Mouse (Mus musculus) retina, embryonic 14.5 days (tissue): ENCODE results near the gene Acot5.
"Not testable (repeated sequence)": the region's sequence is repeated elsewhere in the genome, so short reads cannot be mapped to it uniquely, and the experiment has no call there.

ENCODE experiments used
- DNase-seq: peaks from one replicate; pipeline ENCODE4 v3.0.0-alpha.2; 2015; ENCODE audit warnings: low spot score

Gene Acot5

GRCm38 (mm10) chr12:84062336-84062735, 6.8 kb upstream of the Acot5 start:
- DNase-seq, result no peak

- DNase-seq, result no peak
Observed at GRCm38 (mm10) chr12:84063228-84063627, 5.9 kb upstream of the Acot5 start.

- DNase-seq, result no peak
Observed at GRCm38 (mm10) chr12:84063833-84064232, 5.3 kb upstream of the Acot5 start.

GRCm38 (mm10) chr12:84064621-84065020, 4.5 kb upstream of the Acot5 start:
- no peak for DNase-seq

- no peak for DNase-seq
Observed at GRCm38 (mm10) chr12:84067752-84068151, 1.4 kb upstream of the Acot5 start.

- DNase-seq, result peak; percentile 11
Observed at GRCm38 (mm10) chr12:84068296-84068695, 829 bp upstream of the Acot5 start.

GRCm38 (mm10) chr12:84069582-84069981, 457 bp downstream of the Acot5 start:
- not testable (repeated sequence) for DNase-seq

GRCm38 (mm10) chr12:84071696-84072095, 2.6 kb downstream of the Acot5 start:
- DNase-seq, result no peak

- DNase-seq, result no peak
Observed at GRCm38 (mm10) chr12:84077371-84077990, 8.4 kb downstream of the Acot5 start.

GRCm38 (mm10) chr12:84083842-84084241, 14.7 kb downstream of the Acot5 start:
- no peak for DNase-seq

GRCm38 (mm10) chr12:84084581-84084980, 15.5 kb downstream of the Acot5 start:
- DNase-seq, result no peak

GRCm38 (mm10) chr12:84094666-84095065, 25.5 kb downstream of the Acot5 start:
- not testable (repeated sequence) for DNase-seq

GRCm38 (mm10) chr12:84099605-84100004, 30.5 kb downstream of the Acot5 start:
- DNase-seq, result no peak

GRCm38 (mm10) chr12:84100071-84100470, 30.9 kb downstream of the Acot5 start:
- DNase-seq, result no peak

- peak; percentile 62 for DNase-seq
Observed at GRCm38 (mm10) chr12:84100604-84101492, 31.7 kb downstream of the Acot5 start, which contains the start of gene Acot6. Acot6 (plus strand) TSS chr12:84100654.

- DNase-seq, result peak; percentile 8
Observed at GRCm38 (mm10) chr12:84101493-84101845, 32.3 kb downstream of the Acot5 start.

GRCm38 (mm10) chr12:84107012-84107411, 37.9 kb downstream of the Acot5 start:
- no peak for DNase-seq

- no peak for DNase-seq
Observed at GRCm38 (mm10) chr12:84107692-84108091, 38.6 kb downstream of the Acot5 start.

- DNase-seq, result no peak
Observed at GRCm38 (mm10) chr12:84109924-84110323, 40.8 kb downstream of the Acot5 start.

GRCm38 (mm10) chr12:84110814-84111213, 41.7 kb downstream of the Acot5 start:
- DNase-seq, result no peak

GRCm38 (mm10) chr12:84113676-84114075, 44.6 kb downstream of the Acot5 start:
- no peak for DNase-seq

- DNase-seq, result peak; percentile 96
Observed at GRCm38 (mm10) chr12:84114153-84114994, 45.2 kb downstream of the Acot5 start, which contains the start of gene Dnal1. Dnal1 (plus strand) TSS chr12:84114366.
